Mouse (Mus musculus): ENCODE results near the gene Mindy4. TPM values are rescaled to one million over a fixed set of nuclear protein-coding genes. Genes with fewer than 3 reads are reported as not detected.

The Mindy4 gene
- 15.2 and 19.2 TPM in 2 replicates for polyA plus RNA-seq (2016; fragmentation: Nextera tagmentation; extraction: Ambion mirVana)

DNA sequence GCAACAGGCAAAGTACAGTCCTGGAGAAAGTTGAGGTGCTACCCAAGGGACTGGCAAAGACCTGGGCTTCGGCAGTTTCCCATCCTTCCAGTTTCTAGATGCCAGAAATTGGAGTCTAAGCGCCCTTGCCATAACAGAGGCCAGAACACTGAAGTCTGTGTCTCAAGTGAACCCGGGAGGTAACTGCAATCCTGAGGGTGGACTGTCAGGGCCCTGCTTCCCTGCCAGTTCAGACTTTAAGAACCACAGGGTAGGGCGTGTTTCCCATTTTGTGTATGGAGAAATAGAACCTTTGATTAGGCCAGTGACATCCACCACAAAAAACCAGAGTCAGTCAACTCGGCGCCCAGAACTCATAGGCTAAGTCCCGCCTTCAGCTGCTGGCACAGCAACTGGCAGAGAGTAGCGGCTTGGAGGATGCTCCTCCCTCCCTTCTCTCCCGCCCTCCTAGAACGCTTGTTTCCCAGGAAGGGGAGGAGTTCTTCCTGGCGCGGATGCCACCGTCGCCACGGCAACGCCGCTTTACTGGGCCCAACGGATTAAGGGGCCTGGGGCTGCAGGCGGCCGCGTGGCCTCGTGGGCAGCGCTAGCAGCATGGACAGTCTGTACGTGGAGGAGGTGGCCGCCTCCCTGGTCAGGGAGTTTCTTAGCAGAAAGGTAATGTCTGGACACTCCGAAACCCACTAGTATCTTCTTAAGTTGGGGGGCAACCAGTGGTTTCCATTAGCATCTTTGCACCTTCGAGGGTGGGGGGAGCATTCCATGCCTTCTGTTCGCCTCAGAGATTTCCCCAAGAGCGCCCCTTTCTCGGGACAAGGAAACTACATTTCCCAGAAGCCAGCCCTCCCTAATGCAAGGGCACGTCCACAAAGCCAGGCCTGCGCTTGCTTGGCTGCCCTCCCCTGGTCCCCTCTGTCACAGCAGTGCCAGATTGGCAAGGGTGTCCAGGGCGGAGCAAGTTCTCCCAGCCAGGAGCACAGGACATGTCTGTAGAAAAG is at the start of gene Mindy4:
Mindy4 (plus strand) TSS at position 471 of the 998 bp plus-strand sequence.
- H3K27ac ChIP-seq: peak within 1 kb of the TSS; percentile 85
- 4% methylated on average over 33 of the region's 33 CpGs for WGBS
- no peaks in the 10 kb centered on the region for H3K9me3 ChIP-seq
- ATAC-seq (ENCODE audit: insufficient number of reproducible peaks, insufficient read depth, low FRiP score, low TSS enrichment, low read depth): peak; percentile 89
- peak within 1 kb of the TSS; percentile 56 for H3K9ac ChIP-seq (replicated peaks)
- H3K27me3 ChIP-seq: no peaks in the 10 kb centered on the region
- H3K4me1 ChIP-seq (replicated peaks): peaks cover 36% of the 10 kb centered on the region
- no peaks in the 10 kb centered on the region for H3K36me3 ChIP-seq
- H3K4me2 ChIP-seq: peak within 1 kb of the TSS; percentile 62
- H3K4me3 ChIP-seq (replicated peaks): peak within 1 kb of the TSS; percentile 46

DNA sequence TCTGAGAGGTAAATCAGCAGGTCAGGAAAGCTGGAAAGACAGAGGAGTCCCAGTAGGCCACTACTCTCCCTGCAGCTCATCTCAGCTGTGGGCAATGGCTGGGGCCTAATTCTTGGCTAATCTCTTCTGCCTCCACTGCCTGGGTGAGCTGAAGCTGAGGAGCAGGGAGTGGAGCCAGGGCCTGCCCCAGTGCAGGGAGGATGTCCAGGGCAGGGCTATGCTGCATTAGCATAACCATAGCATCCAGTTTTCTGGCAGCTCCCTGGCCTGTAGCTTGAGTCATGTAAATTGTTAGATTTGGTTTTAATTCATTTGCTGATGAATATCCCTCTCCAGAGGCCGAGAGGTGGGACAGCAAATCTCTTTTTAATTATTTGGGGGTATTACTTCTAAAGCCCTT is 43.9 kb upstream of the Mindy4 start:
- no peaks in the 10 kb centered on the region for H3K27me3 ChIP-seq
- WGBS: 71% methylated on average over 1 of the region's 1 CpGs
- H3K9me3 ChIP-seq: no peaks in the 10 kb centered on the region
- ATAC-seq (ENCODE audit: insufficient number of reproducible peaks, insufficient read depth, low FRiP score, low TSS enrichment, low read depth): no peak
- H3K27ac ChIP-seq: no peak overlapping the region
- no peak overlapping the region for H3K9ac ChIP-seq (replicated peaks)
- H3K4me3 ChIP-seq (replicated peaks): no peak overlapping the region
- H3K4me2 ChIP-seq: no peak overlapping the region
- no peaks in the 10 kb centered on the region for H3K4me1 ChIP-seq (replicated peaks)
- no peaks in the 10 kb centered on the region for H3K36me3 ChIP-seq

DNA sequence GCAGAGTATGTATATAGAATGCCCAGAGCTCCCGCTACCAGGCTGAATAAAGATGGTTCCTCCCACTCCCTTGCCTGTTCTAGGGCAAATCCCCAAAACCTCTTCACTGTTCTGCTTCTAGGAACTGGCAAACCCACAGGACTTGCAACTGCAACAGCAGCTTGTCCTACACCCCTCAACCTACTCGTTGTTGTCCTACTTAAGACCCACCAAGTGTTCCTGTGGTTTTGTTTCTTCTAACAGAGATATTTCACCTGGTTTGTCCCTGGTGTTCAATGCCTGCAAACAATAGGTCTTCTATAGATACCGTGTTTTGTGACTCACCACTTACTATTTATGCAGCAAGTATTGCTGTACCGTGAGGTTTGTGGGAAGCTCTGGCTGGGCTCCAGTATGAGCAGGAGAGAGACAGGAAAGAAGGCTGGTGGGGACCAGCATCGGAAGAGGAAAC is 41.8 kb upstream of the Mindy4 start:
- no peaks in the 10 kb centered on the region for H3K27me3 ChIP-seq
- no peak overlapping the region for H3K4me2 ChIP-seq
- no peaks in the 10 kb centered on the region for H3K36me3 ChIP-seq
- no peak overlapping the region for H3K9ac ChIP-seq (replicated peaks)
- no peaks in the 10 kb centered on the region for H3K9me3 ChIP-seq
- no peak overlapping the region for H3K4me3 ChIP-seq (replicated peaks)
- H3K4me1 ChIP-seq (replicated peaks): no peaks in the 10 kb centered on the region
- 86% methylated on average over 5 of the region's 5 CpGs for WGBS
- H3K27ac ChIP-seq: no peak overlapping the region
- no peak for ATAC-seq (ENCODE audit: insufficient number of reproducible peaks, insufficient read depth, low FRiP score, low TSS enrichment, low read depth)

DNA sequence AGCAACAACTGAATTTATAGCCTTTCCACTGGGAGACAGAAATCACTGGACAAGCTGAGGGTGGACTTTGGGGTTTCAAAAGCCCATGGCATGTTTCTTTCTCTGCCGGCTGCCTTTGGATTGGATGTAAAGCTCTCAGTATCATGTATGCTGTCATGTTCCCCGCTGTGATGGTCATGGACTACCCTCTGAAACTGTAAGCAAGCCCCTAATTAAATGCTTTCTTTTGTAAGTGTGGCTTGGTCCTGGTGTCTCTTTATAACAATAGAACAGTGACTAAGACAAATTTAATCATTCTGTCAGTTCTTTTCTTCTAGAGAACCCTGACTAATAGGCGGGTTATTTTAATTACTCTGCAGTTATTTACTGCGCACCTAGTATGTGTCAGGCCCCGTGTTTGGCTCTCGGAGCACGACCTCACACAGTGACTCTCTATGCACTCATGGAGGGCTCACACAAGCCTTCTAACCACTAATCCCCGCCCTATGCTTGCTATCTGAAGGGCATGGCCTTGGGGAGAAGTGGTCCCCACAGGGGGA is 40.1 kb upstream of the Mindy4 start:
- Histone ChIP-seq H3K4me2 (no peak overlapping the region), H3K4me3 (replicated peaks) (no peak overlapping the region), H3K27ac (no peak overlapping the region), H3K9me3 (no peaks in the 10 kb centered on the region), H3K4me1 (replicated peaks) (no peaks in the 10 kb centered on the region), H3K36me3 (no peaks in the 10 kb centered on the region), H3K9ac (replicated peaks) (no peak overlapping the region), H3K27me3 (no peaks in the 10 kb centered on the region)
- WGBS: 88% methylated on average over 8 of the region's 8 CpGs
- ATAC-seq (ENCODE audit: insufficient number of reproducible peaks, insufficient read depth, low FRiP score, low TSS enrichment, low read depth): no peak

DNA sequence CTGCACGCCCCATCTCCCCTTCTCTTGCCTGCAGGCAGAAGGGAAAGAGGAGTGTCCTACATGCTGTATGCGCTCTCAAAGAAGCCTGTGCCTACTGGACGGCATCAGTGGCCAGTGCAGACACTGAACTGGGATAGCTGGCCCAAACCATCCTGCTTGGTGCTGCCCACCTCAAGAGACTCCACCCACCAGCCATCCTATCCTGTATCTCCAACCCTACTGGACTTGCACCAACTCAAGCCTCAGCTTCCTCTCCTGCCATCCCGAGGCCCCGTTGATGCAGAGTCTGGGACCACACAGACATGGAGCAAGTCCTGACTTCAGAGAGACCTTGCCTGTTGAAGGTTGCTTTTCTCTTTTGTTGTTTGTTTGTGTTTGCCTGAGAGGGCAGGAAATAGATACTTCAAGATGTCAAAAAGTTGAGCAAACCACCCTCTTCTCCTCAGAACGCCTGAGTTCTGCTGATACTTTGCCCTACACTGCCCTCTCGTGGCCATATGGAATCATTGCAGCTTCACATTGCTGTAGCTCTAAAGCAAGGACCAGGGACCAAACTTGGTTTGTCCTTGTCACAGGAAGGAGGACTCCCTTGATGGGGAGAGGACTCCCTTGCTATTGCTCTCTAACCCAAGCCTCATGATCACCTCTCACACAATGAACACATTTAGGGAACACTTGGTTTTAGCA is 36.3 kb upstream of the Mindy4 start:
- 56% methylated on average over 7 of the region's 7 CpGs for WGBS
- no peak; the same call in 1 of the 2 replicates for ATAC-seq (ENCODE audit: insufficient number of reproducible peaks, insufficient read depth, low FRiP score, low TSS enrichment, low read depth)

DNA sequence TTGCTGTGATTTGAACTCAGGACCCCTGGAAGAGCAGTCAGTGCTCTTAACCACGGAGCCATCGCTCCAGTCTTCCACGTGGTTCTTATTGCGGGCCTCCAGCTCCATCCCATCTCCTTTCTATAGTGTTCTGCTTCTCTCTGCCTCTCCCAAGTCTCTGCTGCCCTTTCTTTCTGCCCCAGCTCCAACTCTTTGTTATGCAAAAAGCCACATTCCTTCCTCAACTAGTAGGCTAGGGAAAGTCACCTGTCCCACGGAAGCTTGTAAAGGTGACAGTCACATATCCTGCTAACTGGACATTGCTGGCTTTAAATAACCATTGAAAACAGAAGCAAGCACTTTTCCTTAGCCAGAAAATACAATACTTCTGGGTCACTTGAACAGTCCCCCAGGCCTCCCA is 33.4 kb upstream of the Mindy4 start:
- Histone ChIP-seq H3K4me2 (no peak overlapping the region), H3K27me3 (no peaks in the 10 kb centered on the region), H3K36me3 (no peaks in the 10 kb centered on the region), H3K4me3 (replicated peaks) (no peak overlapping the region), H3K9me3 (no peaks in the 10 kb centered on the region), H3K27ac (no peak overlapping the region), H3K4me1 (replicated peaks) (peaks cover 5% of the 10 kb centered on the region), H3K9ac (replicated peaks) (no peak overlapping the region)
- 67% methylated on average over 5 of the region's 5 CpGs for WGBS
- no peak for ATAC-seq (ENCODE audit: insufficient number of reproducible peaks, insufficient read depth, low FRiP score, low TSS enrichment, low read depth)

More for the DNA sequence above, 36.3 kb upstream of the Mindy4 start:
- Histone ChIP-seq H3K9me3 (no peaks in the 10 kb centered on the region), H3K36me3 (no peaks in the 10 kb centered on the region), H3K4me3 (replicated peaks) (no peak overlapping the region), H3K9ac (replicated peaks) (no peak overlapping the region), H3K4me2 (no peak overlapping the region), H3K4me1 (replicated peaks) (no peaks in the 10 kb centered on the region), H3K27ac (no peak overlapping the region), H3K27me3 (no peaks in the 10 kb centered on the region)

DNA sequence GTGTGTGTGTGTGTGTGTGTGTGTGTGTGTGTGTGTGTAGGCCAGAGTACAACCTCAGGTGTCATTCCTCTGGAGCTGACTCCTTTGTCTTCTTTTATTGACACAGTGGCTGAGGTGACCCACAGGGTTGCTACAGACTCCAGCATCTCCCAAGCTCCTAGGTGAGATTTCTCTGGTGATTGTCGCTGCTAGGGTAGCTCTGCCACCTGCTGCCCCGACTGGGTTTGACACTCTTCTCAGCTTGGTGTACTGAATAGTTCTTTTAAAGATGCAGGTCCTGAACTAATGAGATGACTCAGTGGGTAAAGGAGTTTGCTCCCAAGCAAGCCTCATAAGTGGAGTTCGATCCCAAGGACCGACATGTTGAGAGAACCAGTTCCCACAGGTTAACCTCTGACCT is 31.5 kb upstream of the Mindy4 start:
- H3K27me3 ChIP-seq: no peaks in the 10 kb centered on the region
- H3K9ac ChIP-seq (replicated peaks): no peak overlapping the region
- no peak overlapping the region for H3K27ac ChIP-seq
- H3K4me1 ChIP-seq (replicated peaks): peaks cover 11% of the 10 kb centered on the region
- 59% methylated on average over 4 of the region's 4 CpGs for WGBS
- no peaks in the 10 kb centered on the region for H3K36me3 ChIP-seq
- no peak for ATAC-seq (ENCODE audit: insufficient number of reproducible peaks, insufficient read depth, low FRiP score, low TSS enrichment, low read depth)
- no peak overlapping the region for H3K4me2 ChIP-seq
- H3K4me3 ChIP-seq (replicated peaks): no peak overlapping the region
- no peaks in the 10 kb centered on the region for H3K9me3 ChIP-seq

DNA sequence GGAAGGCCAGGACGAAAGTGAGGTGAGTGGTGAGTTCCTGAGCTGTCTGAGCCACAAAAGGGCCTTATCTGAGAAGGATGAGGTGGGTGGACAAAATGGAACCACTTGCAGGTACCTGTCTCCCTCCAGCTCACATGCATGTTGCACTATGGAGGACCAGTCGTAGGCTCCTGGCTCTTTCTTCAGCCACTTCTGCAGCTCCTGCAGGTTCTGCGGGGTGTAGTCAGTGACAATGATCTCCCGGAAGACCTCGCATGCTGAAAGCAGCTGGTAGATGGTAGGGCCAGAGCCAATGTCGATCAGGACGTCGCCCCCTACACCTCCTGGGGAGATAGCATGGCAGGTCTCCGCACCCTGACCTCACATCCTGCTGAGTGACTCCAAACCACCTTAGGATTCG is 30.0 kb upstream of the Mindy4 start:
- no peak overlapping the region for H3K4me2 ChIP-seq
- no peaks in the 10 kb centered on the region for H3K27me3 ChIP-seq
- no peaks in the 10 kb centered on the region for H3K9me3 ChIP-seq
- H3K36me3 ChIP-seq: no peaks in the 10 kb centered on the region
- no peak for ATAC-seq (ENCODE audit: insufficient number of reproducible peaks, insufficient read depth, low FRiP score, low TSS enrichment, low read depth)
- 68% methylated on average over 10 of the region's 10 CpGs for WGBS
- H3K4me3 ChIP-seq (replicated peaks): no peak overlapping the region
- peaks cover 11% of the 10 kb centered on the region for H3K4me1 ChIP-seq (replicated peaks)
- H3K27ac ChIP-seq: no peak overlapping the region
- no peak overlapping the region for H3K9ac ChIP-seq (replicated peaks)

DNA sequence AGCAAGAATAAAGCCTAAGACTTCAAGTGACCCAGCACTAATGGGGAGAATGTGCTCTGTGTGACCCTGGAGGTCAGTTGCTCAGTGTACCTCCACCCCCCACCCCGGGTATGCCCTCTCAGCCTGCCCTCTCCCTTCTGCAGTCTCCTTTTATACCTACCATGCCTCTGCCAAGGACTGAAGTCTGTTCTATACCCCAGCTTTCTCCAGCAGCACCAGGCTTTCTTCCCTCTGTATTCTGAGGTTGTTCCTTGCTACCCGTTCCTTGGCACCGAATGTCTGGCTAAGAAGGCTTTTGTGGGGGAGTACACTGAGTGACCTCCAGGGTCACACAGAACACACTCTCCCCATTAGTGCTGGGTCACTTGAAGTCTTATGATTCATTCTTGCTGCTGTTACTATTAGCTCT is 29.2 kb upstream of the Mindy4 start:
- ATAC-seq (ENCODE audit: insufficient number of reproducible peaks, insufficient read depth, low FRiP score, low TSS enrichment, low read depth): no peak
- Histone ChIP-seq H3K4me2 (no peak overlapping the region), H3K4me3 (replicated peaks) (no peak overlapping the region), H3K9ac (replicated peaks) (no peak overlapping the region), H3K36me3 (no peaks in the 10 kb centered on the region), H3K4me1 (replicated peaks) (peaks cover 11% of the 10 kb centered on the region), H3K27ac (no peak overlapping the region), H3K9me3 (no peaks in the 10 kb centered on the region), H3K27me3 (no peaks in the 10 kb centered on the region)
- WGBS: 39% methylated on average over 3 of the region's 3 CpGs

DNA sequence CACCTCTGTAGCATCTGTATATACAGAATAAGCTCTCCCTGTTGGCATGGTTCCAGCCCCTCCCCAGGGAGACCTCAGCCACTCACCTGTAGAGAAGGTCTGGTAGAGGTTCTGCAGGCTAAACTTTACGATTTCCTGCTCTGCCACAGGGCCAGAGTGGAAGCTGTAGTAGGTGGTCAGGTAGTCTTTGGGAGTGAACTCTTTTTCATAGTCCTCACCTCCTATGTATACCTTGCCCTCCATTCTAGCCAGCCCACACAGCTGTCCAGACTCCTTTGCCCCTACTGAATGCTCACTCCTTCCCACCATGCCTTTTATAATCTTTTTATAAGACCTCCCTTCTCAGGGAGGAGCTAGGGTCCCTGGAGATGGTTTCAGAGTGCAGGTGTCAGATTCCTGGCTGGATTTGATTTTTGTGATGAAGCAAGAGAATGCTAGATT is 28.4 kb upstream of the Mindy4 start, which contains the start of gene Inmt:
Inmt (minus strand) TSS at position 303 of the 441 bp plus-strand sequence.
- no peak within 1 kb of the TSS for H3K27ac ChIP-seq
- ATAC-seq (ENCODE audit: insufficient number of reproducible peaks, insufficient read depth, low FRiP score, low TSS enrichment, low read depth): no peak

DNA sequence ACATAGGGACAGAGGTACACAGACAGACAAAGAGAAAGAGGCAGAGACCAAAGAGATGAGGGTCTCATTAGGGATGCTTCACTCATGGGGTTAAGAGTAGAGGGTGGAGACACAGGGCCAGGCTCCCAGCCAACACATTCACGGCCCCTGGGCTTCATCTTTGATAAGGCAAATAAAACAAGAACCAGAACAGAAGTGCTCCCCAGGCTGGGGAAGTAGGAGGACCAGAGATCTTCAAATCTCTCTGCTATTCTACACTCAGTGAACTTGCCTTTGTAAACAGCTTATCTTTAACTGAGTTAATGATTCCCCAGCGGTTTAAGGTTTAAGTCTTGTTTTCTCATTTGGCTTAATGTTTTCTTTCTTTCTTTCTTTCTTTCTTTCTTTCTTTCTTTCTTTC is 27.7 kb upstream of the Mindy4 start:
- no peak for ATAC-seq (ENCODE audit: insufficient number of reproducible peaks, insufficient read depth, low FRiP score, low TSS enrichment, low read depth)
- Histone ChIP-seq H3K27ac (no peak overlapping the region), H3K9me3 (no peaks in the 10 kb centered on the region), H3K4me1 (replicated peaks) (peaks cover 11% of the 10 kb centered on the region), H3K27me3 (no peaks in the 10 kb centered on the region), H3K9ac (replicated peaks) (no peak overlapping the region), H3K4me2 (no peak overlapping the region), H3K4me3 (replicated peaks) (no peak overlapping the region), H3K36me3 (no peaks in the 10 kb centered on the region)
- 46% methylated on average over 2 of the region's 2 CpGs for WGBS

More for the DNA sequence above, 28.4 kb upstream of the Mindy4 start, which contains the start of gene Inmt:
- WGBS: 71% methylated on average over 1 of the region's 1 CpGs
- Histone ChIP-seq H3K9me3 (no peaks in the 10 kb centered on the region), H3K4me3 (replicated peaks) (no peak within 1 kb of the TSS), H3K9ac (replicated peaks) (no peak within 1 kb of the TSS), H3K36me3 (no peaks in the 10 kb centered on the region), H3K27me3 (no peaks in the 10 kb centered on the region), H3K4me1 (replicated peaks) (peaks cover 11% of the 10 kb centered on the region), H3K4me2 (no peak within 1 kb of the TSS)

Measured in limb, embryonic 12.5 days (tissue).